Mouse (Mus musculus) heart, embryonic 12.5 days (tissue): ENCODE data around the gene Mrtfb. TPM values are rescaled to one million over a fixed set of nuclear protein-coding genes. Genes with fewer than 3 reads are reported as not detected.

ENCODE experiments used
- ATAC-seq: fragments of 200-750 bp; cut with Nextera tagmentation; 2 replicates; pipeline ENCODE4 v1.8.0; 2017; ENCODE audit warnings: moderate TSS enrichment, moderate library complexity; ENCODE audit not compliant: insufficient number of reproducible peaks, low FRiP score
- H3K27ac ChIP-seq: fragments of 300-500 bp; sonication (generic); 2 replicates; pipeline ENCODE4 v1.5.1; 2016; ENCODE audit warnings: mild to moderate bottlenecking, moderate library complexity; ENCODE audit not compliant: poor library complexity, severe bottlenecking
- H3K27me3 ChIP-seq: fragments of 300-500 bp; sonication (generic); replicated peaks from 2 replicates; pipeline ENCODE4 v1.6.1; 2016; ENCODE audit warnings: mild to moderate bottlenecking, moderate library complexity
- H3K36me3 ChIP-seq: fragments of 300-500 bp; sonication (generic); 2 replicates; pipeline ENCODE4 v1.6.1; 2016; ENCODE audit warnings: mild to moderate bottlenecking, moderate library complexity
- H3K4me1 ChIP-seq: fragments of 300-500 bp; sonication (generic); replicated peaks from 2 replicates; pipeline ENCODE4 v1.6.1; 2016; ENCODE audit warnings: mild to moderate bottlenecking
- H3K4me2 ChIP-seq: fragments of 300-500 bp; sonication (generic); 2 replicates; pipeline ENCODE4 v1.6.1; 2016; ENCODE audit warnings: mild to moderate bottlenecking, moderate library complexity
- H3K4me3 ChIP-seq: fragments of 300-500 bp; sonication (generic); 2 replicates; pipeline ENCODE4 v1.5.1; 2016; ENCODE audit warnings: mild to moderate bottlenecking
- H3K9ac ChIP-seq: fragments of 300-500 bp; sonication (generic); 2 replicates; pipeline ENCODE4 v1.6.1; 2016; ENCODE audit warnings: mild to moderate bottlenecking, moderate library complexity
- H3K9me3 ChIP-seq: fragments of 300-500 bp; sonication (generic); replicated peaks from 2 replicates; pipeline ENCODE4 v1.6.1; 2016; ENCODE audit warnings: mild to moderate bottlenecking, moderate library complexity
- WGBS: fragments of 180-500 bp; shearing (Covaris S2); methylation state at CpG from one replicate; pipeline ENCODE4 v1.1.7; 2016; 5-methylcytosine and 5-hydroxymethylcytosine counted together
- polyA plus RNA-seq: library from polyadenylated mRNA; unstranded; fragments of >200 nt; fragmentation: Nextera tagmentation; extraction: Ambion mirVana; gene quantifications from 2 replicates; pipeline ENCODE4 v1.2.1, GENCODE M21; 2016

The Mrtfb gene
- polyA plus RNA-seq, 1 experiment from 2014 or later, result 15.2 TPM

- no peak for ATAC-seq
- Histone ChIP-seq H3K4me2 (no peak overlapping the region), H3K27ac (peak overlapping the region; percentile 62), H3K4me3 (no peak overlapping the region), H3K4me1 (peaks cover 38% of the 10 kb centered on the region), H3K27me3 (no peaks in the 10 kb centered on the region), H3K36me3 (peaks cover 3% of the 10 kb centered on the region; the same call in 1 of the 2 replicates), H3K9ac (no peak overlapping the region), H3K9me3 (no peaks in the 10 kb centered on the region)
- WGBS, result 42% methylated on average over 2 of the region's 2 CpGs
Observed at GRCm38 (mm10) chr16:13367466-13367856, 111.2 kb downstream of the Mrtfb start.

GRCm38 (mm10) chr16:13368645-13369044 lies 112.4 kb downstream of the Mrtfb start:
- Histone ChIP-seq H3K27me3 (no peaks in the 10 kb centered on the region), H3K4me1 (peaks cover 35% of the 10 kb centered on the region), H3K36me3 (peaks cover 7% of the 10 kb centered on the region; the same call in 1 of the 2 replicates), H3K4me2 (no peak overlapping the region), H3K27ac (no peak overlapping the region), H3K9ac (no peak overlapping the region), H3K9me3 (no peaks in the 10 kb centered on the region), H3K4me3 (no peak overlapping the region)
- no peak for ATAC-seq
- 84% methylated on average over 1 of the region's 1 CpGs for WGBS

- H3K27me3 ChIP-seq, result no peaks in the 10 kb centered on the region
- peak overlapping the region; percentile 20; the same call in 1 of the 2 replicates for H3K27ac ChIP-seq
- no peaks in the 10 kb centered on the region for H3K9me3 ChIP-seq
- peak overlapping the region; percentile 51 for H3K4me2 ChIP-seq
- WGBS, result 9% methylated on average over 11 of the region's 11 CpGs
- H3K4me1 ChIP-seq, result peaks cover 22% of the 10 kb centered on the region
- H3K36me3 ChIP-seq, result peaks cover 7% of the 10 kb centered on the region; the same call in 1 of the 2 replicates
- H3K9ac ChIP-seq, result no peak overlapping the region
- ATAC-seq, result peak; percentile 88
- no peak overlapping the region for H3K4me3 ChIP-seq
Observed at GRCm38 (mm10) chr16:13371740-13372287, 115.5 kb downstream of the Mrtfb start.

GRCm38 (mm10) chr16:13372899-13373533 lies 116.7 kb downstream of the Mrtfb start:
- no peak for ATAC-seq

GRCm38 (mm10) chr16:13376947-13377486 lies 120.7 kb downstream of the Mrtfb start:
- H3K4me2 ChIP-seq, result peak overlapping the region; percentile 50
- no peak overlapping the region for H3K4me3 ChIP-seq
- H3K9ac ChIP-seq, result no peak overlapping the region
- H3K27me3 ChIP-seq, result no peaks in the 10 kb centered on the region
- no peaks in the 10 kb centered on the region for H3K9me3 ChIP-seq
- H3K36me3 ChIP-seq, result 0 out of 2 replicates have a peak, but pooled peaks cover 3% of the 10 kb centered on the region
- no peak for ATAC-seq
- peak overlapping the region; percentile 60 for H3K27ac ChIP-seq
- 34% methylated on average over 7 of the region's 7 CpGs for WGBS
- H3K4me1 ChIP-seq, result peaks cover 20% of the 10 kb centered on the region

More at GRCm38 (mm10) chr16:13372899-13373533, 116.7 kb downstream of the Mrtfb start:
- Histone ChIP-seq H3K27me3 (no peaks in the 10 kb centered on the region), H3K36me3 (peaks cover 7% of the 10 kb centered on the region; the same call in 1 of the 2 replicates), H3K9ac (no peak overlapping the region), H3K4me3 (no peak overlapping the region), H3K27ac (no peak overlapping the region), H3K9me3 (no peaks in the 10 kb centered on the region), H3K4me1 (peaks cover 18% of the 10 kb centered on the region), H3K4me2 (no peak overlapping the region)
- 84% methylated on average over 8 of the region's 8 CpGs for WGBS

GRCm38 (mm10) chr16:13378157-13378556 lies 121.9 kb downstream of the Mrtfb start:
- no peak overlapping the region for H3K9ac ChIP-seq
- ATAC-seq, result no peak
- H3K27ac ChIP-seq, result no peak overlapping the region
- H3K4me1 ChIP-seq, result peaks cover 19% of the 10 kb centered on the region
- WGBS, result 81% methylated on average over 5 of the region's 5 CpGs
- no peak overlapping the region for H3K4me3 ChIP-seq
- H3K9me3 ChIP-seq, result no peaks in the 10 kb centered on the region
- H3K36me3 ChIP-seq, result 0 out of 2 replicates have a peak, but pooled peaks cover under 1% of the 10 kb centered on the region
- H3K27me3 ChIP-seq, result no peaks in the 10 kb centered on the region
- no peak overlapping the region for H3K4me2 ChIP-seq

- Histone ChIP-seq H3K4me3 (no peak overlapping the region), H3K36me3 (peaks cover 15% of the 10 kb centered on the region), H3K9ac (no peak overlapping the region), H3K4me1 (peaks cover 19% of the 10 kb centered on the region), H3K4me2 (no peak overlapping the region), H3K27me3 (no peaks in the 10 kb centered on the region), H3K9me3 (no peaks in the 10 kb centered on the region), H3K27ac (no peak overlapping the region)
- no peak for ATAC-seq
- 42% methylated on average over 2 of the region's 2 CpGs for WGBS
Observed at GRCm38 (mm10) chr16:13379865-13380264, 123.6 kb downstream of the Mrtfb start.

- Histone ChIP-seq H3K27ac (no peak overlapping the region), H3K9ac (no peak overlapping the region), H3K4me2 (no peak overlapping the region), H3K9me3 (no peaks in the 10 kb centered on the region), H3K36me3 (peaks cover 32% of the 10 kb centered on the region), H3K4me1 (peaks cover 12% of the 10 kb centered on the region), H3K27me3 (no peaks in the 10 kb centered on the region), H3K4me3 (no peak overlapping the region)
- ATAC-seq, result no peak
- WGBS, result 79% methylated on average over 2 of the region's 2 CpGs
Observed at GRCm38 (mm10) chr16:13381771-13382170, 125.5 kb downstream of the Mrtfb start.

GRCm38 (mm10) chr16:13387306-13387705 lies 131.0 kb downstream of the Mrtfb start:
- Histone ChIP-seq H3K4me1 (peaks cover 4% of the 10 kb centered on the region; the same call in 1 of the 2 replicates), H3K27me3 (no peaks in the 10 kb centered on the region), H3K36me3 (peaks cover 66% of the 10 kb centered on the region), H3K4me2 (no peak overlapping the region), H3K9me3 (no peaks in the 10 kb centered on the region), H3K9ac (no peak overlapping the region), H3K27ac (no peak overlapping the region), H3K4me3 (no peak overlapping the region)
- 79% methylated on average over 4 of the region's 4 CpGs for WGBS
- ATAC-seq, result no peak

- H3K27me3 ChIP-seq, result no peaks in the 10 kb centered on the region
- H3K4me2 ChIP-seq, result no peak overlapping the region
- H3K9ac ChIP-seq, result no peak overlapping the region
- no peak for ATAC-seq
- H3K36me3 ChIP-seq, result peaks cover 92% of the 10 kb centered on the region
- H3K4me1 ChIP-seq, result no peaks in the 10 kb centered on the region
- no peak overlapping the region for H3K27ac ChIP-seq
- H3K4me3 ChIP-seq, result no peak overlapping the region
- H3K9me3 ChIP-seq, result no peaks in the 10 kb centered on the region
- 70% methylated on average over 2 of the region's 2 CpGs for WGBS
Observed at GRCm38 (mm10) chr16:13400375-13400774, 144.1 kb downstream of the Mrtfb start.

GRCm38 (mm10) chr16:13401591-13401990 lies 145.3 kb downstream of the Mrtfb start:
- Histone ChIP-seq H3K9ac (no peak overlapping the region), H3K9me3 (no peaks in the 10 kb centered on the region), H3K4me2 (no peak overlapping the region), H3K4me1 (no peaks in the 10 kb centered on the region), H3K4me3 (no peak overlapping the region), H3K27me3 (no peaks in the 10 kb centered on the region), H3K36me3 (peaks cover 91% of the 10 kb centered on the region), H3K27ac (no peak overlapping the region)
- 85% methylated on average over 5 of the region's 5 CpGs for WGBS
- ATAC-seq, result no peak
